Mouse (Mus musculus) bone marrow, adult 2 months (tissue): ENCODE measurements around the gene Tbl1xr1. TPM values are rescaled to one million over a fixed set of nuclear protein-coding genes. Genes with fewer than 3 reads are reported as not detected.

Experiments used
- H3K27ac ChIP-seq: fragments of 200-500 bp; 2 replicates; pipeline ENCODE4 v1.5.1; 2012; ENCODE audit warnings: low read depth, mild to moderate bottlenecking, control low read depth, inconsistent platforms, low read length; ENCODE audit not compliant: control insufficient read depth, poor library complexity, insufficient read depth
- H3K4me1 ChIP-seq: fragments of 200-500 bp; 2 replicates; pipeline ENCODE4 v1.6.1; 2011; ENCODE audit warnings: low read length; ENCODE audit not compliant: control insufficient read depth, insufficient read depth
- H3K4me3 ChIP-seq: fragments of 200-500 bp; replicated peaks from 2 replicates; pipeline ENCODE3; 2011; ENCODE audit warnings: mild to moderate bottlenecking, low read depth, low read length, control low read depth; ENCODE audit not compliant: control insufficient read depth
- CTCF ChIP-seq: fragments of 200-500 bp; IDR thresholded peaks from 2 replicates; pipeline ENCODE4 v1.5.1; 2011; ENCODE audit warnings: low read length, control low read depth; ENCODE audit not compliant: control insufficient read depth, insufficient read depth
- POLR2A ChIP-seq: fragments of 200-500 bp; IDR thresholded peaks from 2 replicates; pipeline ENCODE4 v1.6.1; 2011; ENCODE audit warnings: low read depth, mild to moderate bottlenecking, control low read depth, low read length, borderline replicate concordance; ENCODE audit not compliant: control insufficient read depth
- WGBS: fragments of 180-500 bp; shearing (Covaris S2); methylation state at CpG from one replicate; pipeline ENCODE4 v1.1.7; 2018; 5-methylcytosine and 5-hydroxymethylcytosine counted together
- polyA plus RNA-seq: library from polyadenylated mRNA; stranded (reverse); fragments of >200 nt; gene quantifications from 2 replicates; pipeline ENCODE4 v1.2.4, GENCODE M21; 2011; ENCODE audit warnings: low replicate concordance; ENCODE audit not compliant: missing spikeins, insufficient read depth, insufficient read length

Tbl1xr1 gene
- 10.8 and 32.5 TPM in 2 replicates for polyA plus RNA-seq

DNA sequence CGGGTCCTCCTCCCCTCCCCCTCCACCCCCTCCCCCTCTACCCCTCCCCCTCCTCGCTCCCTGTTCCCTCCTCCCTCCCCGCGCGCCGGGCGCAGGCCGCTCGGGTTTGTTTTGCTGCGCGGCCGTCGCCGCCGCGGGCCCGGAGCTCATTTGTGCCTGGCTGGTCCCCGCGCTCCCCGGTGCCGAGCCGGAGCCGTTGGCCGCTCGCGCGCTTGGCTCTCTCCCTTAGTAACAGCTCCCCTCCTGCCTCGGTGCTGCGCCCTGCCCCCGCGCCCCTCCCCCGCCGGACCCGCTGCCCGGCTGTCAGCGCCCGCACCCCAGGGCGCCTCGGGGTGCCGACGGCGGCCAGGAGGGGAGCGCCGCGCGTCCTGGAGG lies at the start of gene Tbl1xr1:
Tbl1xr1 (plus strand) TSS at position 92 of the 375 bp plus-strand sequence.
- Histone ChIP-seq H3K4me3 (peak within 1 kb of the TSS; percentile 95), H3K27ac (peak within 1 kb of the TSS; percentile 98), H3K4me1 (peaks cover 7% of the 10 kb centered on the region)
- under 1% methylated on average over 37 of the region's 46 CpGs for WGBS
- TF ChIP-seq CTCF, result no peak
- TF ChIP-seq POLR2A, result peak; percentile 28; the same call in 1 of the 2 replicates

DNA sequence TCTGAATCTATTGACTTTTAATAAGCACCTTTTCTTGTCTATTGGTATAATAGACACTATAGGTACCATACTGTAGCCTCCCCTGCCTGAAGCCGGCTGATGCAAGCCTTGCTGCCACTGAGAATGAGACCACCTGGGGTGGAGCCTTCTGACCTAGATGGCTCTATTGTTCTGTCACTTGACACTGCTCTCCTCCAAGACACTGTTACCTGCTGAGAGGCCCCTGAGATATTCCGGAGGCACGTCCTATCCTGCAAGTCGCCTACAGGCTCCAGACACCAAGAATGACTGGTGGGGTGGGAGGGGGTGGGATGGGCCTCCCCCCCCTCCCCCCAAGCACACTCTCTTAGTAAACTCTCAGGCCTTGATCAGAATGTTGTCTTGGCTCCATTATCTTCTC lies 38.4 kb upstream of the Tbl1xr1 start:
- H3K27ac ChIP-seq, result no peak overlapping the region
- H3K4me1 ChIP-seq, result no peaks in the 10 kb centered on the region
- no peak overlapping the region for H3K4me3 ChIP-seq
- no peak for TF ChIP-seq CTCF
- no peak for TF ChIP-seq POLR2A
- WGBS, result 93% methylated on average over 4 of the region's 4 CpGs

DNA sequence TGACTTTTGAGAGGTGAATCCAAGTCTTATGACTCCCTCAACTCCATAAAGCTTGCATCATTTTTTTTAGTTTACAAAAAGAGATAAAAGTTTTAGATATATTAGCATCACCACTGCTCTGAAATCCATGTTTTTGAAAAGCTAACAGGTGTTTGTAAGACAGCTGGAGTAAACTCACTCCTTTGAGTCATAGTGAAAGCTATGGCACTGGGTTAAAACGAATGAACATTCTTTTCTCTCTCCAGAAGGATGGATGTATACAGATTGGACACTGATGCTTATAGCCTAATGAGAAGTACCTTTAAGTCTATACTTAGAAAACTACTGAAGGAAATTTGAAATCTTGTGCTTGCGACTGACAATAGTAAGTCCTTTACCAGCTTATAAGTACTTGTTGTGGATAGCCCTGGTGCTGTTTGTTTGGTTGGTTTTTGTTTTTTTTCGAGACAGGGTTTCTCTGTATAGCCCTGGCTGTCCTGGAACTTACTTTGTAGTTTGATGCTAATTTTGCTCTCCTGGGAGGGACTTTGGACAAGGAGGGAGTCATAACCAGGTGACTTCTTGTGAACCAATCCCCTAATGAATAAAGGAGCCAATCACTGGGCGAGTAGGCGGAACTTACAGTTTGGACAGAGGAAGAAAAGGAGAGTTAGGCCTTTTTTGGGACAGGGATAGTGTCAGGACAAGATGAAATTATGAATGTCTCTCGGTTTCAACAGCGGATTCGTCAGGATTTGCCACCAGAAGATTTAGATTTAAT lies 37.2 kb upstream of the Tbl1xr1 start:
- Histone ChIP-seq H3K27ac (no peak overlapping the region), H3K4me1 (no peaks in the 10 kb centered on the region), H3K4me3 (no peak overlapping the region)
- whole genome bisulfite sequencing, result 85% methylated on average over 8 of the region's 8 CpGs
- TF ChIP-seq CTCF (no peak), POLR2A (no peak)

DNA sequence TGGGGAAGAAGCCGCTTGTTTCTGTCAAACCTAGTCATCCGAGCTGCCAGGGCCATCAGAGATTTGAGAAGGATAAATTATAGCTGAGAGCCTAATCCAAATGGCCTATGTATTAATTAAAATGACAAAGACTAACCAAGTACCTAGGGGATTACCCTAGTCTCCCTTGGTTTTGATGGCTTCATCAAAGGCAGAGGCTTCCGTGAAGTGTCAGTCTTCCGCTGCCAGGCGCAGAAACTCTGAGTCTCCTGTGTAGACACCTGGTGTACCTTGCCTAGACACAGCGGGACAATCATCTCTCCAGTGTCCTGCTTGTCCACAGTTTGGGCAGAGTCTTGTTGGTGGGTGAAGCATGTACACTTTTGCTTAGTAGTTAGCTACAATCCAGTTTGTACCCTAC lies 35.8 kb upstream of the Tbl1xr1 start:
- Histone ChIP-seq H3K4me3 (no peak overlapping the region), H3K4me1 (no peaks in the 10 kb centered on the region)
- WGBS, result 92% methylated on average over 6 of the region's 6 CpGs

DNA sequence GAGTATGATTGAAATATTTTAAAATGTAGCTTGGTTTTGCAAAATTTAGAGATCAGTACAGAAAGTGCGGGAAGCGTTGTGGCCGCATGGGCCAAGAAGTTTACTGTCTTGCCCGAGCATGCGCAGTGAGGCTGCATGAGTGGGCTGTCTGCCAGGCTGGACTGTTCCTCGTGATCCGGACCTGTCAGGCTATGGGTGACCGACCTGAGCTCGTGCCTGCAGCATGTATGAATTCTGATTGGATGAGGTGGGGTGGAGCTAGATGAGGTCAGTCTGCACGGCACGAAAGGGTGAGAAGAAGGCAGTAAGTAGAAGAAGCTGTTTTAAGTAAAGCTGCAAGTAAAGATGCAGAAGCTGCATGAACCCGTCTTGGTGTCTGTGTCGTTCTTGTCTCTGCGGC lies 29.2 kb upstream of the Tbl1xr1 start:
- Histone ChIP-seq H3K4me3 (no peak overlapping the region), H3K27ac (no peak overlapping the region), H3K4me1 (no peaks in the 10 kb centered on the region; the same call in 1 of the 2 replicates)
- WGBS, result 87% methylated on average over 14 of the region's 14 CpGs
- no peak for TF ChIP-seq CTCF
- TF ChIP-seq POLR2A, result no peak

More for the DNA sequence above, 35.8 kb upstream of the Tbl1xr1 start:
- no peak for TF ChIP-seq CTCF
- no peak for TF ChIP-seq POLR2A
- no peak overlapping the region for H3K27ac ChIP-seq

DNA sequence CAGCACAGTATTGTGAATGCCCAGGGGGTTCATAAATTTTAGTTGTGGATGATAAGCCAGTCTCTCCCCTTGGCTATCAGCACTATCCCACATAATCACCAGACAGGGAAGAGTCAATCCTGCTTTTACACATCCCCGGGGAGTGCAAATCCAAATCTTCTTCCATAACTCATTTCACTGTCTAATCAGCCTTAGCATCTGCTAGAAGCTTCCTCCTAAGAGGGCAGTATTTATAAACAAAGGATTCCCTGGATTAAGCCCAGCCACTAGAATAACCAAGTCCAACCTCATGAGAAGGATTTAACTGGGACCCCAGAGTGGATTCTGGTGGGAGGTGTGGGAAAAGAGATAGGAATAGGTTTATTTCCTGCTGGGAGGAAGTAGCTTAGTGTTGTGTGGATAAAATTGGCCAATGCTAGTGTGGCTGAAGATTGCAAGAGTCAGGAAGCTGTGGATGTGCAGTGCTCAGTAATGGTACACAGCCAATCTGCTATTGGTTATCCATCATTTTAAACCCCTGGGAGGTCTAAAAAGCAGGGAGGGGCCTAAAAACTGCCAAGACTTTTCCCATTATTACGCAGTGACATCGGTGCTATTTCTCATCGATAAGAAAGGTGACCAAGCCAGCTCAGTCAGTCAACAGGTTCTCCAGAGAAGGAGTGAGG lies 19.7 kb upstream of the Tbl1xr1 start:
- TF ChIP-seq CTCF (no peak), POLR2A (no peak)
- Histone ChIP-seq H3K27ac (no peak overlapping the region), H3K4me1 (no peaks in the 10 kb centered on the region; the same call in 1 of the 2 replicates), H3K4me3 (no peak overlapping the region)
- 84% methylated on average over 4 of the region's 4 CpGs for WGBS

DNA sequence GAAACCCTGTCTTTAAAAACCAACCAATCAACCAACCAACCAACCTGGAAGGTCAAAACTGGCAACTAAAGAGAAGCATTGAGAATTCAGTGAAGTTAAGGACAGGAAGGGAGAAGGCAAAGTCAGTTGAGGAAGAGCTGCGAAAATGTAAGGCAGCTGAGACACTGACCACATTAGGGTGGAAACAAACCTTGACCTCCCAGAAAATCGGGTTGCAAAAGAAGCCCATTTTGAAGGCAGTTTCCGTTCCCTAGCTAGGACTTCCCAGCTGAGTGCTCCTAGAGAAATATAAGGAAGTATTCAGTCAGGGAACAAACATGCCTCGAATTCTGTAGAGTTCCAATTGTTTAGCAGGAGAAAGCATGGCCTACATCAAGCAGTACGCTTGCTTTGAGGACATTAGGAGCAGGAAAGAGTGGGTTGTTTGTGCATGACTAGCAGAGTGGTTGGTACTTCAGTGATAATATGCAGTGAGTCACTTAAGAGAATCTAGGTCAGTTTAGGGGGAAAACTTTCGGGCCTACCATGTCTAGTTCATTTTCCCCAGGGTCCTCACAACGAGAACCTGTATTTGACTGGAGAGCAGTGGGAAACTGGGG lies 18.1 kb upstream of the Tbl1xr1 start:
- Histone ChIP-seq H3K4me3 (no peak overlapping the region), H3K27ac (no peak overlapping the region), H3K4me1 (no peaks in the 10 kb centered on the region; the same call in 1 of the 2 replicates)
- TF ChIP-seq POLR2A (no peak), CTCF (no peak)
- WGBS, result 60% methylated on average over 7 of the region's 7 CpGs

DNA sequence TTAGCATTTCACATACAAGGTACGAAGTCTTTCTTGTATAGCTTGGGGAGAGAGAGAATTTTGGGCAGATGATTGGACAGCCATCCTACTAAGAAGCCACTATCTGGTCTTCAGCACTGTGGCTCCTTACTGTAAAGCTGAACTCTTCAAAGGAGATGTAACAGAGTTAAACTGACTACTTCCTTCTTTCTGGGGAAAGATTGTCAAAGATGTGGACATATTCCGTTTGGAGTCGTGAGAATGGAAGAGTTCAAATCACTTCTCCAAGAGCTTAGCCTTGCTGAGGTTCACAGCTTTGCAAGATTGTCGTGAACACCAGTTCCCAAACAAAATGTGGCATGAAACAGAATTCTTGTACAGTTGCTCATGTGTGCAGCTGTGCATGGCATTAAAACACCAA lies 15.3 kb upstream of the Tbl1xr1 start:
- H3K27ac ChIP-seq, result no peak overlapping the region
- TF ChIP-seq CTCF, result no peak
- no peak for TF ChIP-seq POLR2A
- 51% methylated on average over 4 of the region's 4 CpGs for WGBS

More for the DNA sequence above, 15.3 kb upstream of the Tbl1xr1 start:
- Histone ChIP-seq H3K4me1 (no peaks in the 10 kb centered on the region; the same call in 1 of the 2 replicates), H3K4me3 (no peak overlapping the region)
